Mouse (Mus musculus) liver, embryonic 14.5 days (tissue): Measurements from ENCODE around the gene Rngtt.

Experiments used
- CTCF ChIP-seq: IDR thresholded peaks from 2 replicates; pipeline ENCODE4 v1.5.1; 2016; ENCODE audit warnings: antibody characterized with exemption, low read depth, control low read depth
- EP300 ChIP-seq: IDR thresholded peaks from 2 replicates; pipeline ENCODE4 v1.6.1; 2016; ENCODE audit warnings: antibody characterized with exemption, low read depth

- TF ChIP-seq CTCF (no peak), EP300 (no peak)
Observed at GRCm38 (mm10) chr4:33520196-33520595, 210.1 kb downstream of the Rngtt start.
